Mouse (Mus musculus): ENCODE data around the gene Apold1.

- TF ChIP-seq ZNF384 (IDR thresholded peaks at IDR 0.05; ENCODE audit: low read depth, low read length) (no peak), MAFK (IDR thresholded peaks at IDR 0.05; ENCODE audit: insufficient read depth, low read depth, low read length) (no peak), ZC3H11A (IDR thresholded peaks at IDR 0.05; ENCODE audit: borderline replicate concordance, low read depth, low read length) (no peak)
Observed at GRCm38 (mm10) chr6:134994031-134994651, 12.6 kb downstream of the Apold1 start.

Measured in ES-E14 (cell line).